Mouse (Mus musculus) cortical plate, adult 2 months (tissue): Measurements from ENCODE around the gene Stx1b. TPM values are rescaled to one million over a fixed set of nuclear protein-coding genes. Genes with fewer than 3 reads are reported as not detected.

Source experiments
- H3K27ac ChIP-seq: fragments of 200-500 bp; 2 replicates; pipeline ENCODE4 v1.5.1; 2012; ENCODE audit warnings: low read length, control low read depth, inconsistent platforms; ENCODE audit not compliant: insufficient read depth
- H3K4me1 ChIP-seq: fragments of 200-500 bp; 2 replicates; pipeline ENCODE4 v1.6.1; 2011; ENCODE audit warnings: low read length; ENCODE audit not compliant: control insufficient read depth, insufficient read depth
- H3K4me3 ChIP-seq: fragments of 200-500 bp; 2 replicates; pipeline ENCODE4 v1.5.1; 2011; ENCODE audit warnings: mild to moderate bottlenecking, low read length, control low read depth; ENCODE audit not compliant: insufficient read depth
- CTCF ChIP-seq: fragments of 200-500 bp; IDR thresholded peaks from 2 replicates; pipeline ENCODE4 v1.5.1; 2011; ENCODE audit warnings: mild to moderate bottlenecking, control low read depth, low read length; ENCODE audit not compliant: insufficient read depth; ENCODE audit errors: extremely low read depth
- POLR2A ChIP-seq: fragments of 200-500 bp; IDR thresholded peaks from 2 replicates; pipeline ENCODE4 v1.6.1; 2011; ENCODE audit warnings: mild to moderate bottlenecking, low read length, control low read depth; ENCODE audit not compliant: insufficient read depth; ENCODE audit errors: extremely low read depth
- polyA plus RNA-seq: library from polyadenylated mRNA; depleted of rRNA; stranded (reverse); fragments of >200 nt; gene quantifications from 2 replicates; pipeline ENCODE4 v1.2.3, GENCODE M21; 2012; rRNA removed

Stx1b gene
- polyA plus RNA-seq, 1 experiment = 383 TPM

DNA sequence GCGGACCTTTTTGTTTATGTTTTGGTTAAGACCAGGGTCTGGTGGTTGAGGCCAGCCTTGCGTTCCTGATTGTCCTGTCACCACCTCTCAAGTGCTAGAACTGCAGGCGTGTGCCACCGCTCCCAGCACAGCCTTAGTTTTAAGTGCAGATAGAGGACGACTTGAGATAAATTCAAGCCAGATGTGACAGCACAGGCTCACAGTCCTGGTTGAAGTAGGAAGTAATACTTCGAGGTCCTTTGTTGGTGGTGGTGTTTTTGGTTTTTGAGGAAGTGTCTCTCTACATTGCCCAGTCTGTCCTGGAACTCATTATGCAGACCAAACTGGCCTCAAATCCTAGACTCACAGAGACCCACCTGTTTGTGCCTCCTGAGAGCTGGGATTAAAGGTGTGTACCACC lies 64.6 kb downstream of the Stx1b start:
- H3K4me3 ChIP-seq = no peak overlapping the region
- TF ChIP-seq CTCF (no peak), POLR2A (no peak)
- no peak overlapping the region for H3K27ac ChIP-seq
- H3K4me1 ChIP-seq = peaks cover 5% of the 10 kb centered on the region; the same call in 1 of the 2 replicates

Other genes starting within 250 kb of the Stx1b start
- gene Ccdc189, start 236.0 kb downstream of the Stx1b start, polyA plus RNA-seq = 22.0 and 22.3 TPM in 2 replicates
- 48.0 and 51.1 TPM in 2 replicates for gene Rnf40, start 235.8 kb downstream of the Stx1b start, polyA plus RNA-seq
- gene Zfp629, start 208.8 kb downstream of the Stx1b start, polyA plus RNA-seq = 16.9 and 19.5 TPM in 2 replicates
- 25.5 and 27.0 TPM in 2 replicates for gene Bcl7c, start 115.6 kb downstream of the Stx1b start, polyA plus RNA-seq
- 7.1 and 7.5 TPM in 2 replicates for gene Ctf1, start 111.8 kb downstream of the Stx1b start, polyA plus RNA-seq
- gene Ctf2, start 92.4 kb downstream of the Stx1b start, polyA plus RNA-seq = not detected in 2 replicates
- 59.2 and 60.7 TPM in 2 replicates for gene Fbxl19, start 80.0 kb downstream of the Stx1b start, polyA plus RNA-seq
- gene Orai3, start 54.7 kb downstream of the Stx1b start, polyA plus RNA-seq = 24.6 and 25.0 TPM in 2 replicates
- 15.7 and 16.4 TPM in 2 replicates for gene Setd1a, start 47.9 kb downstream of the Stx1b start, polyA plus RNA-seq
- not detected in 2 replicates for gene Gm49388, start 38.9 kb downstream of the Stx1b start, polyA plus RNA-seq
- 14.2 and 14.5 TPM in 2 replicates for gene Hsd3b7, start 23.9 kb downstream of the Stx1b start, polyA plus RNA-seq
- 118 and 122 TPM in 2 replicates for gene Stx4a, start 255 bp downstream of the Stx1b start, polyA plus RNA-seq
- 14.9 and 15.1 TPM in 2 replicates for gene Zfp646, start 51.7 kb upstream of the Stx1b start, polyA plus RNA-seq
- gene Zfp668, start 52.3 kb upstream of the Stx1b start, polyA plus RNA-seq = 12.9 and 13.5 TPM in 2 replicates
- 4.1 and 4.6 TPM in 2 replicates for gene Prss53, start 66.4 kb upstream of the Stx1b start, polyA plus RNA-seq
- not detected in 2 replicates for gene Gm21974, start 70.9 kb upstream of the Stx1b start, polyA plus RNA-seq
- 56.8 and 67.0 TPM in 2 replicates for gene Vkorc1, start 71.1 kb upstream of the Stx1b start, polyA plus RNA-seq
- 55.7 and 59.2 TPM in 2 replicates for gene Bckdk, start 79.5 kb upstream of the Stx1b start, polyA plus RNA-seq
- 39.1 and 44.1 TPM in 2 replicates for gene Kat8, start 88.0 kb upstream of the Stx1b start, polyA plus RNA-seq
- gene Prss8, start 105.6 kb upstream of the Stx1b start, polyA plus RNA-seq = 0.08 and 0.15 TPM in 2 replicates
- gene Prss36, start 122.2 kb upstream of the Stx1b start, polyA plus RNA-seq = 17.0 and 17.9 TPM in 2 replicates
- 380 and 408 TPM in 2 replicates for gene Fus, start 142.9 kb upstream of the Stx1b start, polyA plus RNA-seq
- 8.9 and 10.6 TPM in 2 replicates for gene Pycard, start 169.3 kb upstream of the Stx1b start, polyA plus RNA-seq
- gene Trim72, start 179.4 kb upstream of the Stx1b start, polyA plus RNA-seq = 1.6 and 1.7 TPM in 2 replicates
- gene Itgam, start 238.1 kb upstream of the Stx1b start, polyA plus RNA-seq = 15.2 and 15.4 TPM in 2 replicates
- 0.02 and 0.10 TPM in 2 replicates for gene Gm49368, start 238.1 kb upstream of the Stx1b start, polyA plus RNA-seq